Mouse (Mus musculus) MEL (cell line): ENCODE measurements around the gene Ms4a7.
"Not testable (repeated sequence)": the region's sequence is repeated elsewhere in the genome, so short reads cannot be mapped to it uniquely, and the experiment has no call there.

Experiments used
- CHD2 ChIP-seq: IDR thresholded peaks from 2 replicates; pipeline ENCODE4 v1.6.1; 2011; ENCODE audit warnings: low read length, improper control_type of control experiment
- CTCF ChIP-seq, 3 experiments: IDR thresholded peaks in 2 of 3; conservative IDR thresholded peaks in 1 of 3; 2 replicates each; pipeline ENCODE4 v1.5.1; 2011 to 2012; ENCODE audit warnings: low read length in 3 of 3, low read depth in 2 of 3, mild to moderate bottlenecking in 2 of 3, improper control_type of control experiment in 1 of 3, inconsistent platforms in 1 of 3, mixed read lengths in 1 of 3, moderate library complexity in 1 of 3; ENCODE audit not compliant: control insufficient read depth in 1 of 3, insufficient read depth in 1 of 3, poor library complexity in 1 of 3, severe bottlenecking in 1 of 3
- ETS1 ChIP-seq: IDR thresholded peaks from 2 replicates; pipeline ENCODE4 v1.6.1; 2012; ENCODE audit warnings: low read depth, mild to moderate bottlenecking, inconsistent platforms, low read length, improper control_type of control experiment, moderate library complexity
- MAX ChIP-seq: IDR thresholded peaks from 2 replicates; pipeline ENCODE4 v1.6.1; 2011; ENCODE audit warnings: low read length, improper control_type of control experiment
- NELFE ChIP-seq: IDR thresholded peaks from 2 replicates; pipeline ENCODE4 v1.6.1; 2011; ENCODE audit warnings: low read depth, low read length, improper control_type of control experiment
- NRF1 ChIP-seq: IDR thresholded peaks from 2 replicates; pipeline ENCODE4 v1.6.1; 2014; ENCODE audit warnings: low read depth, mild to moderate bottlenecking, inconsistent platforms, low read length, improper control_type of control experiment, moderate library complexity; ENCODE audit not compliant: poor library complexity, insufficient read depth, severe bottlenecking
- POLR2A ChIP-seq, 2 experiments: IDR thresholded peaks; 2 replicates each; pipeline ENCODE4 v1.6.1; 2011 to 2012; ENCODE audit warnings: low read length in 2 of 2, mild to moderate bottlenecking in 2 of 2, control low read depth in 1 of 2, improper control_type of control experiment in 1 of 2, low read depth in 1 of 2, moderate library complexity in 1 of 2; ENCODE audit not compliant: control insufficient read depth in 1 of 2, insufficient read depth in 1 of 2, poor library complexity in 1 of 2
- TAL1 ChIP-seq: IDR thresholded peaks from 2 replicates; pipeline ENCODE4 v1.6.1; 2012; ENCODE audit warnings: mild to moderate bottlenecking, inconsistent platforms, low read length, moderate library complexity, mixed read lengths
- TCF12 ChIP-seq: IDR thresholded peaks from 2 replicates; pipeline ENCODE4 v1.6.1; 2014; ENCODE audit warnings: low read depth, mild to moderate bottlenecking, inconsistent platforms, low read length, improper control_type of control experiment, moderate library complexity
- USF1 ChIP-seq: IDR thresholded peaks from 2 replicates; pipeline ENCODE4 v1.6.1; 2014; ENCODE audit warnings: low read depth, mild to moderate bottlenecking, inconsistent platforms, low read length, improper control_type of control experiment, moderate library complexity
- ZKSCAN1 ChIP-seq: IDR thresholded peaks from 2 replicates; pipeline ENCODE4 v1.6.1; 2012; ENCODE audit warnings: low read depth, mild to moderate bottlenecking, inconsistent platforms, low read length, improper control_type of control experiment, moderate library complexity

DNA sequence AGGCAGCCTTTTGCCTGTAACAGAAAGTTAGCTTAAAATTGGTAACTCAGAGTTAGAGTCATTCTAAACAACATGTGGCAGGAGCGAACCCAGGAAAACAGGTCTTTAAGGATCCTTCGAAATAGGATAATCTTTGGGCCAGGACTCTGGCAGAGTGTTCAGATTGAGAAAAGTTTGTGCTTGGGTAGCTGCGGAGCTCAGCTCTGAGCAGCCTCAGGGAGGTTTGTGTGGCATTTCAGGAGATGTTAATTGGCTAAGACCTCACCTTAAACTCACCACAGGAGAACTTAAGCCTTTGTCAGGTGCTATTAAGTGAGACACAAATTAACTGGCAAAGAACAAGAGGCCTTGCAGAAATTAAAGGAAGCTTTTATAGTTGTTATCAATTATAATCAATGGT, 42.3 kb downstream of the Ms4a7 start:
- not testable (repeated sequence) for TF ChIP-seq POLR2A (IDR thresholded peaks at IDR 0.05; ENCODE audit: control insufficient read depth in 1 of 2, insufficient read depth in 1 of 2, low read depth in 1 of 2, low read length in 2 of 2, poor library complexity in 1 of 2); TCF12; USF1; CTCF (IDR thresholded peaks at IDR 0.05 in 2 of 3, conservative IDR thresholded peaks at IDR 0.05 in 1 of 3; ENCODE audit: control insufficient read depth in 1 of 3, insufficient read depth in 1 of 3, low read depth in 2 of 3, low read length in 3 of 3, poor library complexity in 1 of 3, severe bottlenecking in 1 of 3); NRF1; ETS1; ZKSCAN1; TAL1; NELFE; CHD2; MAX
